Mouse (Mus musculus) CH12.LX (cell line): ENCODE data around the gene Gm44973. TPM values are rescaled to one million over a fixed set of nuclear protein-coding genes. Genes with fewer than 3 reads are reported as not detected.

Experiments used
- DNase-seq: peaks from one replicate; pipeline ENCODE4 v3.0.0-alpha.2; 2013; ENCODE audit errors: extremely low read depth
- H3K27ac ChIP-seq: 2 replicates; pipeline ENCODE4 v1.5.1; 2012; ENCODE audit warnings: low read depth, mild to moderate bottlenecking, control low read depth, moderate library complexity; ENCODE audit not compliant: insufficient read depth
- H3K27me3 ChIP-seq: replicated peaks from 2 replicates; pipeline ENCODE3; 2012; ENCODE audit warnings: inconsistent platforms
- H3K36me3 ChIP-seq, 2 experiments: replicated peaks in 1 of 2; 2 replicates each; pipeline versions ENCODE3 to v1.6.1; 2012; ENCODE audit warnings: inconsistent platforms in 1 of 2, low read length in 1 of 2, mild to moderate bottlenecking in 1 of 2, mixed read lengths in 1 of 2, moderate library complexity in 1 of 2; ENCODE audit not compliant: control insufficient read depth in 1 of 2, insufficient read depth in 1 of 2
- H3K4me1 ChIP-seq, 2 experiments: 2 replicates each; pipeline ENCODE4 v1.6.1; 2012; ENCODE audit warnings: inconsistent platforms in 1 of 2, moderate library complexity in 1 of 2; ENCODE audit not compliant: insufficient read depth in 2 of 2, control insufficient read depth in 1 of 2
- H3K4me2 ChIP-seq: 2 replicates; pipeline ENCODE4 v1.6.1; 2012; ENCODE audit warnings: low read depth, mild to moderate bottlenecking, control low read depth; ENCODE audit not compliant: poor library complexity, insufficient read depth, severe bottlenecking
- H3K4me3 ChIP-seq, 3 experiments: fragments of 150-350 bp in 1 of 3; sonication (generic) in 1 of 3; replicated peaks in 1 of 3; 2 replicates each; pipeline versions ENCODE3 to v1.5.1; 2011 to 2012; ENCODE audit warnings: low read depth in 2 of 3, low read length in 2 of 3, mild to moderate bottlenecking in 2 of 3, moderate library complexity in 2 of 3, control low read depth in 1 of 3, improper control_type of control experiment in 1 of 3, inconsistent platforms in 1 of 3, mixed read lengths in 1 of 3; ENCODE audit not compliant: poor library complexity in 1 of 3
- H3K79me2 ChIP-seq: replicated peaks from 2 replicates; pipeline ENCODE4 v1.6.1; 2012; ENCODE audit warnings: mild to moderate bottlenecking, moderate library complexity; ENCODE audit not compliant: control insufficient read depth, poor library complexity, insufficient read depth, severe bottlenecking; ENCODE audit errors: extremely low read depth
- H3K9ac ChIP-seq: 2 replicates; pipeline ENCODE4 v1.6.1; 2012; ENCODE audit warnings: low read depth, mild to moderate bottlenecking, control low read depth, moderate library complexity; ENCODE audit not compliant: insufficient read depth
- H3K9me3 ChIP-seq: replicated peaks from 2 replicates; pipeline ENCODE3; 2012; ENCODE audit warnings: low read length, inconsistent platforms, mixed read lengths
- BHLHE40 ChIP-seq: IDR thresholded peaks from 2 replicates; pipeline ENCODE4 v1.6.1; 2011; ENCODE audit warnings: mild to moderate bottlenecking, low read depth, low read length, improper control_type of control experiment
- ELF1 ChIP-seq: IDR thresholded peaks from 2 replicates; pipeline ENCODE4 v1.6.1; 2014; ENCODE audit warnings: low read depth, mild to moderate bottlenecking, inconsistent platforms, low read length, improper control_type of control experiment
- EP300 ChIP-seq: IDR thresholded peaks from 2 replicates; pipeline ENCODE4 v1.6.1; 2011; ENCODE audit warnings: low read length, improper control_type of control experiment
- GABPA ChIP-seq: IDR thresholded peaks from 2 replicates; pipeline ENCODE4 v1.6.1; 2012; ENCODE audit warnings: low read depth, low read length, improper control_type of control experiment, inconsistent platforms; ENCODE audit not compliant: insufficient replicate concordance
- HCFC1 ChIP-seq: IDR thresholded peaks from 2 replicates; pipeline ENCODE4 v1.6.1; 2012; ENCODE audit warnings: low read depth, mild to moderate bottlenecking, inconsistent platforms, low read length, improper control_type of control experiment
- IRF4 ChIP-seq: IDR thresholded peaks from 2 replicates; pipeline ENCODE4 v1.6.1; 2014; ENCODE audit warnings: low read depth, mild to moderate bottlenecking, inconsistent platforms, low read length, improper control_type of control experiment
- JUND ChIP-seq: conservative IDR thresholded peaks from 2 replicates; pipeline ENCODE4 v1.6.1; 2011; ENCODE audit warnings: low read depth, low read length, improper control_type of control experiment
- KAT2A ChIP-seq: IDR thresholded peaks from 2 replicates; pipeline ENCODE4 v1.6.1; 2012; ENCODE audit warnings: low read length, improper control_type of control experiment, inconsistent platforms; ENCODE audit not compliant: insufficient replicate concordance
- MAFK ChIP-seq: IDR thresholded peaks from 2 replicates; pipeline ENCODE4 v1.6.1; 2011; ENCODE audit warnings: low read length, improper control_type of control experiment; ENCODE audit not compliant: insufficient replicate concordance
- MAX ChIP-seq: IDR thresholded peaks from 2 replicates; pipeline ENCODE4 v1.6.1; 2011; ENCODE audit warnings: low read length, improper control_type of control experiment
- MXI1 ChIP-seq: IDR thresholded peaks from 2 replicates; pipeline ENCODE4 v1.6.1; 2011; ENCODE audit warnings: mild to moderate bottlenecking, low read depth, low read length, improper control_type of control experiment
- NRF1 ChIP-seq: IDR thresholded peaks from 2 replicates; pipeline ENCODE4 v1.6.1; 2014; ENCODE audit warnings: low read depth, mild to moderate bottlenecking, inconsistent platforms, low read length, improper control_type of control experiment, moderate library complexity
- PAX5 ChIP-seq: IDR thresholded peaks from 2 replicates; pipeline ENCODE4 v1.6.1; 2012; ENCODE audit warnings: low read length, inconsistent platforms, mixed read lengths
- POLR2AphosphoS2 ChIP-seq: IDR thresholded peaks from 2 replicates; pipeline ENCODE4 v1.6.1; 2011; ENCODE audit warnings: low read depth, low read length, improper control_type of control experiment
- RAD21 ChIP-seq: IDR thresholded peaks from 2 replicates; pipeline ENCODE4 v1.6.1; 2011; ENCODE audit warnings: low read depth, mild to moderate bottlenecking, low read length, improper control_type of control experiment, moderate library complexity
- SMC3 ChIP-seq: IDR thresholded peaks from 2 replicates; pipeline ENCODE4 v1.6.1; 2011; ENCODE audit warnings: low read depth, low read length, improper control_type of control experiment
- TBP ChIP-seq: conservative IDR thresholded peaks from 2 replicates; pipeline ENCODE4 v1.6.1; 2011; ENCODE audit warnings: low read depth, low read length, improper control_type of control experiment
- TCF12 ChIP-seq: IDR thresholded peaks from 2 replicates; pipeline ENCODE4 v1.6.1; 2014; ENCODE audit warnings: low read depth, mild to moderate bottlenecking, inconsistent platforms, low read length, improper control_type of control experiment
- UBTF ChIP-seq: IDR thresholded peaks from 2 replicates; pipeline ENCODE4 v1.6.1; 2012; ENCODE audit warnings: low read depth, mild to moderate bottlenecking, inconsistent platforms, low read length, improper control_type of control experiment, moderate library complexity
- USF2 ChIP-seq: conservative IDR thresholded peaks from 2 replicates; pipeline ENCODE4 v1.6.1; 2011; ENCODE audit warnings: low read depth, low read length, improper control_type of control experiment
- ZNF384 ChIP-seq: IDR thresholded peaks from 2 replicates; pipeline ENCODE4 v1.6.1; 2012; ENCODE audit warnings: low read depth, low read length, improper control_type of control experiment, inconsistent platforms
- dilution Hi-C: fragments of 300-500 bp; cut with MboI; formaldehyde crosslinking; loops from 2 replicates; pipeline ENCODE4 v1.14.3; 2020; ENCODE audit warnings: low sequenced_read_pairs; ENCODE audit not compliant: extremely low pct_unique_long_range_greater_than_20kb, extremely low pct_ligation_motif_present
- in situ Hi-C: fragments of 300-500 bp; cut with MboI; formaldehyde crosslinking; loops from 3 replicates; pipeline ENCODE4 v1.14.3; 2019; ENCODE audit warnings: low sequenced_read_pairs, low pct_ligation_motif_present, low pct_unique_long_range_greater_than_20kb, mixed read lengths
- polyA plus RNA-seq: library from polyadenylated mRNA; unstranded; fragments of >175 nt; gene quantifications from 2 replicates; pipeline ENCODE4 v1.2.1, GENCODE M21; 2012; ENCODE audit warnings: low read depth; ENCODE audit not compliant: insufficient read length
- total RNA-seq, 2 experiments: library from RNA; depleted of rRNA; stranded (reverse); fragments of 300-350 nt in 1 of 2; fragments of >200 nt in 1 of 2; gene quantifications; 2 replicates each; pipeline ENCODE4 v1.2.3; 2012 to 2014

Gm44973 gene
- total and polyA plus RNA-seq, 3 experiments, result 1.3 to 6.3 TPM; not detected in 1

DNA sequence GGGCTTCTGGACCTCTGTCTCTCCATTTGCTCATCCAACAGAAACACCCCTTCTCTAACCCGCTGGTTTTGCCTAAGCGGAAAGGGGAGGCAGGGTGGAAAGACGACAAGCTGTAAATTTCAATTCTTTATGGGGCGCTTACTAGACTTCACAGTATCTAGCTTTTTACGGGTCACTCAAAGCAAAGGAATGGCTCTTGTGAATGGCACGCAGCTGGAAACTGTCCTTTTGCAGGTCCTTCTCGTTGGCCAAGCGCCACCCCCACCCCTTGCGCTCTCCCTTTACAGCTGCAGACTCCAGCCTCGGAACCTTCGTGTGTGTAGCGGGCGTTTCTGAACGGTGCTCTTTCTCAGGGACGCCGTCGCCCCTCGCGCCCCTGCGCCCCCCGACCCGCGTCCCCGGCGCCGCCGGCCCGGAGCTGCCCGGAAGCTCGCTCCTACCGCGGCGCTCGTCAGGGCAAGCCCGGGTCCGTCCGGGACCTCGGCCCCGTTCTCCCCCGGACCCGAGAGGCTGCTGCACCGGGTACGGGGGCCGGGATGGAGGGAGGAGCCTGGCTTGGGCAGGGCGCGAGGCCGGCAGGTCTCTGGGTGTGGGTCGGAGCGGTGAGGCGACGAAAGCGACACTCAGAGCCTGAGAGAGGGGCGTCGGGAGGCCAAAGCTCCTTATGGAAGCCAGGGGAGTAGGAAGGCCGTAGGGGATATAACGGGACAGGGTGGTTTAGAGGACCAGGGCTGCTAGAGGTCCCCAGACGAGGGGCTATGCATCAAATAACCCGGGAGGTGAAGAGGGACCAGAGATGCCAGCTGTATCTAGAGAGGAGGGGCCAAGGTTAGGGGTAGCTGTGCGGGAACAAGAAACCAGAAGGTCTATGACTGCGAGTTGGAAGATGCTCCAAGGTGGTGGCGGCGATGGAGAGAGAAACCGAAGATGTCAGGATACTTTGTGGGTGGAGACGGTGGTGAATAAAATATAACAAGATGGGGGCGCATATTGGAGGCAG, 36.2 kb downstream of the Gm44973 start, which contains the start of gene Zfp580 (continued):
- TF ChIP-seq BHLHE40 (peak; percentile 5; the same call in 1 of the 2 replicates), USF2 (no peak), HCFC1 (peak; percentile 72), SMC3 (peak; percentile 2), GABPA (no peak), POLR2AphosphoS2 (no peak), TCF12 (peak; percentile 77), EP300 (no peak), PAX5 (no peak), ELF1 (peak; percentile 60; the same call in 1 of the 2 replicates), JUND (no peak), TBP (no peak; the same call in 1 of the 2 replicates), UBTF (peak; percentile 96), MAX (peak; percentile 48; the same call in 1 of the 2 replicates), MXI1 (peak; percentile 79), MAFK (no peak), IRF4 (peak; percentile 70), NRF1 (peak; percentile 30; the same call in 1 of the 2 replicates), ZNF384 (no peak), KAT2A (peak; percentile 56; the same call in 1 of the 2 replicates), RAD21 (no peak)

DNA sequence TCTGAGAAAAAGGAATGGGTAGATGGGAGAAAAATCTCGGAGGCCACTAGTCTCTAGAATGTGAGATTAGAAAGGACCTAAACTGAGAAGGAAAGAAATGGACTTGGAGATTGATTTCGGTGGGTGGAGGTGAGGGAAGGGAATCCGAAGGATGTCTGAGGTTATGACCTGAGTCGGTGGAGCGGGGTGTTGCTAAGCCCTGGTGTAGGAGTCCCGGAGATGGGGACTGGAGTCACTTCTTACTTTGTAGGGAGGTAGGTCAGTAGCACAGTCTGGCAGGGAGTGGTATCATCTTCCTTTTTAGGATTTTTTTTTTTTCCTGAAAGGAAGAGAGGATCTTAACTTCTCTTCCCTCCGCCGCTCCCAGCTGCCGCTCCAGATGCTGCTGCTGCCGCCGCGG, 37.1 kb downstream of the Gm44973 start:
- H3K36me3 ChIP-seq, result peaks cover 0 to 15% of the 10 kb centered on the region in 2 experiments
- in situ Hi-C loops, result loop anchor here (5.0 kb wide), 1 partner anchor 110 kb away; no protein-coding TSS in a partner anchor
- H3K79me2 ChIP-seq, result no peaks in the 10 kb centered on the region
- H3K9ac ChIP-seq, result no peak overlapping the region
- TF ChIP-seq BHLHE40, result no peak
- TF ChIP-seq, all 38 proteins: peak for 0
- Histone ChIP-seq H3K9me3 (no peaks in the 10 kb centered on the region), H3K4me1 (peaks cover 5 to 15% of the 10 kb centered on the region in 2 experiments), H3K4me3 (no peak overlapping the region), H3K27ac (no peak overlapping the region), H3K27me3 (no peaks in the 10 kb centered on the region), H3K4me2 (0 out of 2 replicates have a peak overlapping the region, but pooled peaks have one; percentile 95)
- dilution Hi-C loops, result no loop called here
- no peak for DNase-seq
